Mouse (Mus musculus) adrenal gland, adult 2 months (tissue): ENCODE measurements around the gene Smpdl3a. TPM values are rescaled to one million over a fixed set of nuclear protein-coding genes. Genes with fewer than 3 reads are reported as not detected.

Experiments
- DNase-seq: peaks from one replicate; pipeline ENCODE4 v3.0.0; 2021
- polyA plus RNA-seq: library from polyadenylated mRNA; depleted of rRNA; stranded (reverse); fragments of >200 nt; gene quantifications from 2 replicates; pipeline ENCODE4 v1.2.3, GENCODE M21; 2012; rRNA removed
- total RNA-seq, 2 experiments: library from RNA; stranded (reverse); gene quantifications; 2 replicates each; pipeline ENCODE4 v1.2.3; 2021

Smpdl3a gene
- total and polyA plus RNA-seq, 3 experiments, result 46.4 to 84.3 (median 53.8) TPM

DNA sequence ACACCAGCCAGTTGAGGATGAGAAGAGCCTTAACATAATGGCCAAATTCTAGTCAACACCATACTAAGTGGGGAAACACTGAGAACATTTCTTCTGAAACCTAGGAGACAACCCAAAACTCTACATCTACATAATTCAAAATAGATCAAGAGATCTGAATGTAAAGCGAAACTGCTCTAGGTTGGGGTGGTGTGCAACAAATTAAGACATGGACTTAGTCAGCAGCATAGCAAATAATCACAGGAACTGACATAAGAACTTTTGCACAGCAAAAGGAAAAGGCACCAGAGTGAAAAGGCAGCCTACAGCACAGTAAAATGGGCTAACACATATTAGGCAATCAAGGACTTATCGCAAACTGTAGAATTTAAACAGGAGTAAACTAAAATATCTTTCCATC lies 25.1 kb downstream of the Smpdl3a start:
- no peak for DNase-seq

DNA sequence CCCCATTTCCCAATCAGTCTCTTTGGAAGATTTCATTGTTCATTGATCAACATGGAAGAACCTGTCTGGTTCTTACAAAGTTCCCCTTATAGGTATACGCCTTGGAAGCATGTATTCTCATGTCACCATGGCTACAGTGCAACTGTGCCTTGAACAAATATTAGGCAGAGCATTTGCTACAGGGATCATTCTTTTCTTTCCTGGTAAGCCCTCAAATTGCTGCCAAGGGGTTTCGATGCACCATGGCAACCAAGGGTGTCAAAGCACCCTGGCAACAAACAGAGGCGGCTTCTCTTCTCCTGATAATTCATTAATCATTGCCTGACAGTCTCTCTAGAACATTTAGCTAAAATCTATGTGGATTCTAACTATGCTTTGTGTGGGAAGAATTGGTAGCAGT lies 28.3 kb downstream of the Smpdl3a start:
- no peak for DNase-seq

DNA sequence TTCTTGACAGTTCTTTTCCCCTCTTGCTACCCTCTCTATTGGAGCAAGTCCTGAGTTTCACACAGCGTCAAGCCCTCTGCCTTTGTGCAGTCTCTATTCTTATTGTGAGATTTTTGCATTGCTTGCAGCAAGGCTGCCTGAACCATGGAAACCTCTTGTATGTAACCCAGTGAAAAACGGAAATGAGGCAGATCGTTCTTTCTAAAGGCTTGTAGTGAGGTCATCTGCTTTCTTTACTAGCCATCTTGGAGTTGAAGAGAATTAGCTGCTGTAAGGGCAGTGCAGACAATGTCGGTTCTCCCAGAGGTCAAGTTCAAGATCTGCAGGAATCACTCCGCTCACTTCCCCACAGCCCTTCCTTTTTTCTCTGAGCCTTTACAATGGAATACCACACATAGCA lies 34.5 kb downstream of the Smpdl3a start:
- DNase-seq, result no peak

DNA sequence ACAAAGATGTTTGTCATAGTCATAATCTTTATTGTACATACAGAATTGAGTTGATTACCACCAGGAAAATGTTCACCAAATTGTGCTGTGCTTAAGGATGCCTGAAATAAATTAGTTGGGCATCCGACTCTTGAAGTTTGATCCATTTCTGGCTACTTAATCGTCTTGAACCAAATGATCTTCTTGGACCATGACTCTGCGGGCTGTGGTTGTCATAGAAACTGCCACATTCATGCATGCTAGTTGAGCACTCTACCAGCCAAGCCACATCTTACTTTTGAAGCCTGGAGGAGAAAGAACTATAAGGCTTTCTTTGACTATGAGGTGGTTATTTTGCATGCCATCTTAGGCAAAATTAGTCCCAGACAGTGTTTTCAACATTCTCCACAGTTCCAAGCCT lies 35.5 kb downstream of the Smpdl3a start:
- DNase-seq, result no peak

- no peak for DNase-seq
These were observed 41.0 kb downstream of the Smpdl3a start for GRCm38 (mm10) chr10:57835094-57835493.

GRCm38 (mm10) chr10:57835982-57836381 lies 41.8 kb downstream of the Smpdl3a start:
- no peak for DNase-seq

DNA sequence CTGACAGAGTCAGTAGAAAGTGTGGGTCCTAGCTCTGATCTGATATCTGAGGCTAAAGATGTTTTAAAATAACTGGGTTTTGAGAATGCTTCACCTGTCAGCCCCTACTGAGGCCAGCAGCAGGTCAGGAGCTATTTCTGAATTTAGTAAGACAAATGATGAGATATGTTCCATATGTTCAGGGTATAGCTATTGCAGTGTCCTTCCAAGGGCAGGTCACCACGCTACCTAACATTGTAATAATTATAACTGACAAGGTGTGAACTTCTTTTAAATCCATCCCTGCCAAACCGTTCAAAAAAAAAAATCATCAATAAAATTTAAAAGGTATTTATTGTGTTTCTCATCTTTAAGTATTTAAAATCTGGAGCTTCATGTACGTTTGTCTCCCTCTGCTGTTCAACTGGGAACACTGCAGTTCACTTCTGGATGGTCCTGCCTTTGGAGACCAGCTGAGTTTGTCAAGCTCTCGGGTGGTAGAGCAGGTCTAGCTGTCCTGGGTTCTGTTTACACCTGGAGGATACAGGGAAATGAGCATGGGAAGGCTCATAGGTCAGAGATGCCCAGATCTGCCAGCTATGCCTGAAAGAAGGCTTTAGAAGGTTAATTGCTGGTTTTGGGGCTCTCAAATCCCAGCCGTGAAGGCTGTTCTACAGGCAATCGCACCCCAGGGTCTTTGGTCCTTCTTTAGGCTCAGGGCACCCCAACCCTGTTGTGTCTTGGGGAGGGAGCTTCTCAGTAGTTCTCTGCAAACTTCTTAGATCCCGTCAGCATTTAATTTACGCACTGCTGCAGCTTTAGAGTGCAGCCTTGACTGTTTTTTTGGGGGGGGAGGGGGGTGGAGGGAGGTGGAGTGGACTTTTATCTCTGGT lies 47.7 kb downstream of the Smpdl3a start:
- peak; percentile 28 for DNase-seq

DNA sequence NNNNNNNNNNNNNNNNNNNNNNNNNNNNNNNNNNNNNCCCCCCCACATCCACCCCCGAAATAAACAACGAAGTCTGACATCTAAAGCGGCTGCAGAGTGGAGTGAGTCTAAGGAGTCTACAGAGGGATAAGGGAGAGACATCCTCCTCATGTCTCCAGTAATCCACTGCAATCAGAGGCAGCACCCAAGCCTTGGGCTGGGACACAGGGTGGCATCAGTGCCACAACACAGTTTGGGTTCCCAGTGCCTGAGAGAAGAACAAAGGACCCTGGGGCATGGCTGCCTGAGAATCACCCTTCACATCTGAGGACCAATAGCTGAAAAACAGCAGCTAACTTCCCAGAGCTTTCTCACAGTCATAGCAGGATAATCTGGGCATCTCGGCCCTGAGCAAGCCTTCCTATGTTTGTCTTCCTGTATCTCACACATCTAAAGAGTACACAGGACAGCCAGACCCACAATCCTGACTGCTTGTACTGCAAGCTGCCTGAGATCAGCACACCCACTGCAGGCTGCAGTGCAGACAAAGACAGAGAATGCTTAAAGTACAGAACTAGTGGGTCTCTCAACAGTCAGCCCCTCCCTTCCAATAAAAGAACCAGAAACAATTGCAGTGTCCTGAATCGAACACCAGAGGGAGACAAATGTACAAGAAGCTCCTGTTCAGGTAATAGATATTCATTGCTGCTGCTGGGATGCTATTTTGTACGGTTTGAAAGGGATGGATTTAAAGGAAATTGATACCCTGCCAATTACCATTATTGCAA lies 54.0 kb downstream of the Smpdl3a start:
- no peak for DNase-seq

Other genes starting within 250 kb of the Smpdl3a start
- gene Pkib, start 162.4 kb upstream of the Smpdl3a start, total RNA-seq, result 1 to 10 TPM in 1 of 2 experiments, under 1 TPM in 1; 0.98 to 2.3 TPM
- 0.42 and 0.54 TPM in 2 replicates for gene Pkib, start 162.4 kb upstream of the Smpdl3a start, polyA plus RNA-seq
- gene Fabp7, start 9.5 kb upstream of the Smpdl3a start, total RNA-seq, result under 1 TPM; 0.75 to 0.90 TPM
- 0.25 TPM in 1 of 2 replicates, not detected in the other for gene Fabp7, start 9.5 kb upstream of the Smpdl3a start, polyA plus RNA-seq